In the genomic region with DNA sequence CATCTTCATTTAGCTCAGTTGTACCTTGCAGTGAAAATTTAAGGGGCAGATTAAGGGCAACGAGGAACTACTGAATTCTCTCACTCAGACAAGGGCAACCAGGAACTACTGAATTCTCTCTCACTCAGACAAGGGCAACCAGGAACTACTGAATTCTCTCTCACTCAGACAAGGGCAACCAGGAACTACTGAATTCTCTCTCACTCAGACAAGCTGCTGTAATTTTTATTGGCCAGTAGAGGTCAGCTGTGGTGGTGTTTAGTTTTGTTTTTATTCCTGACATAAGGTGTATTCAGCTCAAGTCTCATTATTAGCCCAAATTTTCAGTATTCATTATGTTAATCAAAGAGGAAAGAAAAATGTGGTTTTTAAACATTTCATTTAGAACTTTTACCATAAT, we compare ENCODE assay signal across 13 mouse cellular contexts. TPM values are rescaled to one million over a fixed set of nuclear protein-coding genes. Genes with fewer than 3 reads are reported as not detected.
A peak's percentile ranks its signal among the peaks of the same experiment; 100 is the strongest.
DNase-seq lines count a peak whose midpoint lies in the region; ATAC-seq and TF ChIP-seq lines count a peak whose summit lies in the region.
"Not testable (repeated sequence)": the region's sequence is repeated elsewhere in the genome, so short reads cannot be mapped to it uniquely, and the experiment has no call there.
"Had no signal": no experiment of that assay in that cellular context is flagged by ENCODE, and none has a peak within 500 bp of the region (broad histone marks: within the 10 kb centered on the region; RNA-seq: fewer than 3 reads in every experiment).

No protein-coding gene starts in this region.

- H3K4me3 ChIP-seq in E14TG2a.4 (replicated peaks; ENCODE audit: low read length); hindbrain, postnatal 0 days (ENCODE audit: low read length); left cerebral cortex, adult 2 months; lung, postnatal 0 days (ENCODE audit: low read depth, low read length); midbrain, embryonic 14.5 days (replicated peaks; ENCODE audit: low read depth, low read length): not testable (repeated sequence)

- ATAC-seq in granulocyte monocyte progenitor cell, adult 5-6 weeks (replicated peaks; ENCODE audit: poor library complexity, severe bottlenecking) = peak; percentile 71
- not testable (repeated sequence) for ATAC-seq in hindbrain, postnatal 0 days; lung, postnatal 0 days; midbrain, embryonic 14.5 days (ENCODE audit: low FRiP score, low TSS enrichment)

- not testable (repeated sequence) for H3K9me3 ChIP-seq in E14TG2a.4 (ENCODE audit: low read length); hindbrain, postnatal 0 days (ENCODE audit: low read length); lung, postnatal 0 days (ENCODE audit: low read length); midbrain, embryonic 14.5 days (ENCODE audit: control insufficient read depth, low read length)

- intact Hi-C loops in left cerebral cortex, adult 2 months (cut with DNase I) = not testable (repeated sequence)

- peak; percentile 18 for DNase-seq in 3T3-L1 (ENCODE audit: low read depth, low spot score)
- DNase-seq in hindbrain, postnatal 0 days (ENCODE audit: low spot score) = peak; percentile 17
- DNase-seq in left cerebral cortex, adult 2 months (ENCODE audit: extremely low spot score in 1 of 2, low spot score in 2 of 2); lung, postnatal 0 days (ENCODE audit: low spot score): not testable (repeated sequence)
- DNase-seq in midbrain, embryonic 14.5 days = peak; percentile 14
- DNase-seq in retina, embryonic 14.5 days (ENCODE audit: low spot score) = peak; percentile 21

- WGBS in hindbrain, postnatal 0 days = 87% methylated on average over 1 of the region's 1 CpGs
- WGBS in lung, postnatal 0 days = 73% methylated on average over 1 of the region's 1 CpGs
- WGBS in midbrain, embryonic 14.5 days = 89% methylated on average over 1 of the region's 1 CpGs

- H3K4me1 ChIP-seq in E14TG2a.4 (replicated peaks; ENCODE audit: low read depth, low read length); hindbrain, postnatal 0 days (ENCODE audit: insufficient read depth, low read length); lung, postnatal 0 days (ENCODE audit: insufficient read depth, low read depth, low read length); midbrain, embryonic 14.5 days (ENCODE audit: control insufficient read depth, insufficient read depth, low read length): not testable (repeated sequence)

- H3K36me3 ChIP-seq in E14TG2a.4 (ENCODE audit: insufficient read depth, low read length); hindbrain, postnatal 0 days (ENCODE audit: insufficient read depth, low read length); lung, postnatal 0 days (ENCODE audit: insufficient read depth, low read length); midbrain, embryonic 14.5 days (ENCODE audit: control insufficient read depth, insufficient read depth, low read length): not testable (repeated sequence)

- H3K27me3 ChIP-seq in E14TG2a.4 (ENCODE audit: insufficient read depth, low read length); hindbrain, postnatal 0 days (ENCODE audit: insufficient read depth, low read length); lung, postnatal 0 days (replicated peaks; ENCODE audit: insufficient read depth, low read length); midbrain, embryonic 14.5 days (ENCODE audit: control insufficient read depth, insufficient read depth, low read length): not testable (repeated sequence)

- H3K4me2 ChIP-seq in hindbrain, postnatal 0 days (ENCODE audit: low read depth, low read length); lung, postnatal 0 days (replicated peaks; ENCODE audit: low read depth, low read length); midbrain, embryonic 14.5 days (ENCODE audit: low read length): not testable (repeated sequence)

- 0 out of 2 replicates have a peak, but pooled peaks have one; percentile 4 for TF ChIP-seq CTCF in E14TG2a.4 (conservative IDR thresholded peaks at IDR 0.05; ENCODE audit: low read length)
- peak; percentile 48 for TF ChIP-seq CTCF in hindbrain, postnatal 0 days (IDR thresholded peaks at IDR 0.05; ENCODE audit: low read depth)
- peak; percentile 32 for TF ChIP-seq CTCF in left cerebral cortex, adult 2 months (IDR thresholded peaks at IDR 0.05)
- peak; percentile 22; the same call in 1 of the 2 replicates for TF ChIP-seq CTCF in lung, postnatal 0 days (IDR thresholded peaks at IDR 0.05)

- not testable (repeated sequence) for H3K27ac ChIP-seq in hindbrain, postnatal 0 days; left cerebral cortex, adult 2 months; lung, postnatal 0 days (ENCODE audit: low read length); midbrain, embryonic 14.5 days (replicated peaks; ENCODE audit: low read depth, low read length)

- not testable (repeated sequence) for TF ChIP-seq EP300 in lung, postnatal 0 days (IDR thresholded peaks at IDR 0.05)

- H3K9ac ChIP-seq in hindbrain, postnatal 0 days (replicated peaks; ENCODE audit: low read length); lung, postnatal 0 days (replicated peaks; ENCODE audit: low read depth); midbrain, embryonic 14.5 days (replicated peaks; ENCODE audit: low read length): not testable (repeated sequence)

RNA-seq across cellular contexts. Expression of gene Gpr171, which starts 32.5 kb away (rescaled TPM):
- total RNA-seq in granulocyte monocyte progenitor cell, adult 5-6 weeks (2014; fragmentation: Nextera tagmentation) = 17.4 and 20.6 TPM in 2 replicates
- total RNA-seq in granulocyte monocyte progenitor cell, adult 5-6 weeks (2017) = 24.2 and 29.3 TPM in 2 replicates
- not detected in 2 replicates for total RNA-seq in hindbrain, postnatal 0 days (2014; rRNA removed)
- 0.58 and 0.78 TPM in 2 replicates for polyA plus RNA-seq in hindbrain, postnatal 0 days (2015; fragmentation: Nextera tagmentation; extraction: Ambion mirVana)
- not detected for total RNA-seq in left cerebral cortex, adult 2 months (2021)
- polyA plus RNA-seq in lung, postnatal 0 days (2015; fragmentation: Nextera tagmentation; extraction: Ambion mirVana) = 0.68 and 1.1 TPM in 2 replicates
- 0.78 and 1.3 TPM in 2 replicates for polyA plus RNA-seq in midbrain, embryonic 14.5 days (2014; fragmentation: Nextera tagmentation; extraction: Ambion mirVana)
- total RNA-seq: adrenal gland, adult 2 months; forebrain, postnatal 0 days; gastrocnemius, postnatal 14 days; heart, postnatal 10 days; heart, postnatal 4 days had no signal
- polyA plus RNA-seq: adrenal gland, adult 2 months had no signal

Comparison
In these comparisons a context has a peak if more than half of its experiments do, and no peak if none do; other contexts are left out.
1. RNA of gene Gpr171, which starts 32.5 kb away (total RNA-seq): 17.4 to 29.3 TPM in granulocyte monocyte progenitor cell, adult 5-6 weeks; not detected in hindbrain, postnatal 0 days and not detected in left cerebral cortex, adult 2 months; every median in the first group is over 10 times any median in the second.
2. Peak in every context shown above with its lines, with median percentiles within 50 percentile points of each other: CTCF ChIP-seq.